Mouse (Mus musculus) adipocyte (in vitro differentiated cells): ENCODE results near the gene Ablim1.
"Not testable (repeated sequence)": the region's sequence is repeated elsewhere in the genome, so short reads cannot be mapped to it uniquely, and the experiment has no call there.

Experiments used
- DNase-seq: peaks from one replicate; pipeline ENCODE4 v3.0.0-alpha.2; 2016; ENCODE audit warnings: low spot score

Gene Ablim1

DNA sequence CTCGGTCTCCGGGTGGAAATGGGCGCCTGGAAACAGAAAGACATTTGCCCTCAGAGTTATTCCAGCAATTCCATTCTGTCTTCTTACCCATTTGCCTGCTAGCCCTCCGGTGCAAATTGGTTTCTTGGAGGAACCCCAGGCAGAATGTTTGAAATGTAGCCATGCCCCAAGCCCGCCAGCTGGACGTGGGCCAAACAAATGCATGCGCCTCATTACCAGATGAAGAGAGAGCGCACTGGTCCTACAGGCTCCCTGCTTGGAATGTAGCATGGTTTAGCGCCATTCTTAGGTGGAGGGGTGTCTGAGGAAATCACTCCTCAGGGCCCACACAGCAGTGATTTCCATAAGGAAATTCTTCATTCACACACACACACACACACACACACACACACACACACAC is 162.4 kb downstream of the Ablim1 start:
- DNase-seq: peak; percentile 57

GRCm38 (mm10) chr19:57151504-57151903 is 163.2 kb downstream of the Ablim1 start:
- DNase-seq: no peak

DNA sequence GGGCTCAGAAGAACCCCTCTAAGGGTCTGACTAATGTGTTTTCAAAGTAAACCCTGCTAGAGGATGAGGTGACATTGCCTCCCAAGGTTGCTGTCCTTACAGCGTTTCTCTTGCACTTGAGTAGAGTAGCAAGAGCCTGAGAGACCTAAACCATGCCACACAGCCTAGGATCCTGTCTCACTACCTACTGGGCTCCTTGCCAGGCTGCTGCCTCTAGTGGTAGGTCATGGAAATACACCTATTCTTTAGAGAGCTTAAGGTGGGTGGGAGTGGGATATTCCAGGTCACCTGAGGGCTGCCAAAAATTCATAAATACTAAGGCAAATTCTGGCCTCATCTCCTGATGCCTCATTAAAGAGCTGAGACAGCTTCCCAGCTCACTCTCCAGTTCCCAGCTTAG is 164.4 kb downstream of the Ablim1 start:
- peak; percentile 54 for DNase-seq

- DNase-seq: no peak
Measured at GRCm38 (mm10) chr19:57147746-57148145, 167.0 kb downstream of the Ablim1 start.

DNA sequence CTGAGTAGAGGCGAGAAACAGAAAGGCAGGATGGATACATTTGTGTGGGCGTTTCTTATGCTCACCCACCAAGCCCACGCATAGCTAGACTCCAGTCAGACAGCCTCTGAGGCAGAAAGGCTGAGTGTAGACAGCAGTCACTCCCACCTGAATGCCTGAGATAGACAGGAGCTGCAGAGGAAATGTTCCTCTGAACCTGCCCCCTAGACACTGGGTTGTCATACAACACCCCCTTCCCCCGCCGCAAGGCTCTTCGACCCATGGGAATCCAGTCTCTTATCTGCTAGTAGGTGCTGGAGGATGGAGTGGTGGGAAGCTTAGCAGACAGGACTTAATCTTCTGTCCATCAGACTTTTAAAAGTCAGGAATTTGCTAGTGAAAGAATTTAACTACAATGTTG is 167.8 kb downstream of the Ablim1 start:
- DNase-seq: no peak

DNA sequence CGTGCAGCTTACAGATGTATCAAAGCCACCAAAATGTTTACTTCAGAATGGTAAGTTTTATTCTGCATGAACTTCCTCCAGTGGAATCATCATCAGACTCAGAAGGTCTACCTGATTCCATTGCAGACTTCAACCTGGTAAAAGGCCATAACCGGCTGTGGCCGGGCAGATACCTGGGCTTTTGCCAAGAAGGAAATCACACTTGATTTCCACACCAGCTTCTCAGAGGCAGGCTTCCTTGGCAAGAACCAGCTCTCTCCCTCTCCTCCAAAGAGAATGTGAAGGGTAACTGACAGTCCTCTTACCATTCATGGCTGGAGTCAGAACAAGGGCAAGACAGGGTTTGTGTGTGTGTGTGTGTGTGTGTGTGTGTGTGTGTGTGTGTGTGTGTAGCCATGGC is 171.1 kb downstream of the Ablim1 start:
- DNase-seq: peak; percentile 60

DNA sequence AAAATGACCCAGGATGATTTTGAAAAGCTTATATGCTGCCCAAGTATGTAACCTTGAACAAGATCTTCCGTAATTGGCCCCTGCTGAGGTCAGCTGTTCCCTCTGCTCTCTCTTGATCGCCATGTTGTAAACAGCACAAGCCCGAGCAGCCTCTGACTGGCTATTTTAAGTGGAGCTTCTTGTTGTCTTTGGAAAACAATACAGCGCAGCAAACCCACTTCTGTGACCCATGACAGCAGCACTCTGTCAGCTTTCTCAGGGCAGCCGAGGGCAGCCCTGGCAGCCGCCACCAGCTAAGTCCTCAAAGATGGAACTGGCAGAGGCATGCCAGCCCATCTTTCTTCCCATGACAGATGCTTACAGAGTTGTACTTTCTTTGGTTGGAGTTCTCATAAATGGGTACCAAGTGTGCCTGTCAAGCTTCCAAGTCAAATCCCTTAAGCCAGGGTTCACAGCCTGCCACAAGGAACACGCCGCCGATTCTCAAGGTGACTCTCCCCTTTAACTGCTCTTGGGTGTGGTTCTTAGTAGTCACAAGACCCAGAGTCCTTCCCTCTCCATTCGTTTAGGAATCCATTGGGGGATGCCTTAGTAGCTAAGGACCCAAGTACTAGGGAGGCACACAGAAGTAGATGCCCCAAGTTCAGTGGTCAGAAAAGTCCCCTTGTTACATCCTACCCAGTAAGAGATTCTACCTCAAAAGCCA is 172.8 kb downstream of the Ablim1 start:
- peak; percentile 47 for DNase-seq

DNA sequence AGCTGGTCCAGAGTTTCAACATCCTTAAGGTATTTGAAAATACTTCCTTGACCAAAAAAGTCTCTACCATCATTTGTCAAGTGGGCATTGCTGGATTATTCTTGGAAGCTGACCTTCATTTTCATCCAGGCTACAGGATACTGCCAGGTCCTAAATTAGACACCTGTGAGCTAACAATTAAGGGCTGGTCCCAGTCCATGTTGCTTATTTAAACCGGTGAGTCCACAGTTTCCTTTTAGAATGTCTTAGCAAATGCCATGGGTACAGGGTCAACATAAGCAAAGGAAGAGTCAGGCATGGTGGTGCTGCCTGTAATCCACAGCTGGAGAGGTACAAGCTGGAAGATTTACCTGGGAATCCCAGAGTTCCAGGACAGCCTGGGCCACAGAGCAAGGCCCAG is 173.8 kb downstream of the Ablim1 start:
- no peak for DNase-seq

GRCm38 (mm10) chr19:57140071-57140470 is 174.6 kb downstream of the Ablim1 start:
- no peak for DNase-seq

GRCm38 (mm10) chr19:57138909-57139617 is 175.7 kb downstream of the Ablim1 start:
- no peak for DNase-seq

DNA sequence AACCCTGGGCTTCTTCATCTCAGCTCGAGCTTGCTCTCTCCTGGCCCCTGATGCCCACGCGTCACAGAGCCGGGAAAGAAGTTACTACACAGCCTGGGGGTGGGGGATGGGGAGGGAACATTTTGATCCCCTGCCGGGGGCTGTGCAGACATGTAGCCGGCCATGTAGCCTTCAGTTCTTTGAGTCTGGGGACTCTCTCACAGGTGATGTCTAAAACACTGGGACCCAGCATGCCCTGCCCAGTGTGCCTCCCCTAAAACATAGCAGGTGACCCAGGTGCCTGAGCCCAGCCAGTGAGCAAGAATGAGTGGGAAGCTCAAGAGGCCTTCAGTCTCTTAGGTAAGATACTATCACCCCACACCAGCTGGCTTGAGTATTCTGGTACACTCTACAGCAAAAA is 176.2 kb downstream of the Ablim1 start:
- DNase-seq: no peak

GRCm38 (mm10) chr19:57138045-57138444 is 176.7 kb downstream of the Ablim1 start:
- peak; percentile 66 for DNase-seq

- DNase-seq: peak; percentile 82
Measured at GRCm38 (mm10) chr19:57136228-57136627, 178.5 kb downstream of the Ablim1 start.

DNA sequence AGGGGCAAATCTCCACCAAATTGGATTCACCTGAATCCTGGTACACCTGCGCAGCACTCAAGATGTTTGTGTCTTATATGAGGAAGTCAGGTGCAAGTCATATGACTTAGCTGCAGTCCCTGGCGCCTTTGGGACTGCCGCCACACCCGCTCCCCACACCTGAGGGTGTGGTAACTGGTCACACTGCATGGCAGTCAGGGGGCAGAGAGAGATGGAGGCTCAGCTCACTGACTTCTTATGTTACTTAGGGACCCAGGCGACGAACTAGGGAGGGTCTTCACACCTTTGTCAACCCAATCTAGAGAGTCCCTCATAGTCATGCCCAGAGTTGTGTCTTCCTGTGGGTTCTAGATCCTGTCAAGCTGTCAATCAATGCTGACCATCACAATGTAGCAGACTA is 179.1 kb downstream of the Ablim1 start:
- DNase-seq: not testable (repeated sequence)

- no peak for DNase-seq
Measured at GRCm38 (mm10) chr19:57134654-57135348, 179.9 kb downstream of the Ablim1 start.

DNA sequence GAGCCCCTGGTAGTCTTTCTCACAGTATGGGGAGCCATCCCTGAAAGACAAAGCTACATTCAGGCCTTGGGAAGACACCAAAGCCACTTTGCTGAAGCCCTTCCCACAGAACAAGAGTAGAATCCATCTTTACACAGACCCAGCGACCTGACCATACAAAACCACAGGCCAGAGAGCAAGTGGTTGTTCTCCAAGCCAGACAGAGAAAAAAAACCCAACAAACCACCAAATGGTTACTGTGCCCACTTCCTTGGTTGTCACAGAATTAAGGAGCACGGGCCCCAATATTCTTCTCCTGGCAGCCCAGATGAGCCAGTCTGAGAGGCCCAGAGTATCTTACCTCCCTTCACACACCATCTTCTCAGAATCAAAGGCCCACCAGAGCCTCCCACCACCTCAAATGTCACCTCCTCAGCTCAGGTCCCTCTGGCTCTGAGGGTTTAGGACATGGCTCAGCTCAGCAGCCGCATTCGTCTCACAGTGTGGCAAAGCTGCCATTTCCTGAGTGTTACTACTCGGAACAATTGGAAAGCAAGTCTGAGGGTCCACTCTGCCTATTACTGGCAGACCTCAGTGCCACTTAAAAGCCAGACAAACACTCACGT is 181.7 kb downstream of the Ablim1 start:
- DNase-seq: no peak

- DNase-seq: no peak
Measured at GRCm38 (mm10) chr19:57132281-57132680, 182.4 kb downstream of the Ablim1 start.

GRCm38 (mm10) chr19:57131366-57131765 is 183.4 kb downstream of the Ablim1 start:
- no peak for DNase-seq

DNA sequence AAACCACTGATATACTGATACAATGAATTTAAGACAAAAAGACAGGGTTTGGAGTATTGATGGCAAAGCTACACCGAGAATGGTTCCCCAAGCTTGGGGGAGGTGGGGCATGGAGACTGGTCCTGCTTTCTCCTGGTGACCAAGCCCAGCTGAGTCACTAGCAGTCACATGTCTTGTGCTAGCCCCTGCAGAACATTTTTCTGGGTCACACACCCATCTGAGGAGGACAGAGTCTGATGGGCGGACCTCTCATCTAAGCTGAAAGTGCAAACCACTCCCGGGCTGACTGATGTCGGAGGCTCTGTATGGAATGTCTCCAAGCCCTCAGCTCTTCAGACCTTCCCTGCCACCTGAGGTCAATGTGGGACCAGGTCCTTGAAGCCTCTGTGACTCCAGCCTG is 184.1 kb downstream of the Ablim1 start:
- no peak for DNase-seq

DNA sequence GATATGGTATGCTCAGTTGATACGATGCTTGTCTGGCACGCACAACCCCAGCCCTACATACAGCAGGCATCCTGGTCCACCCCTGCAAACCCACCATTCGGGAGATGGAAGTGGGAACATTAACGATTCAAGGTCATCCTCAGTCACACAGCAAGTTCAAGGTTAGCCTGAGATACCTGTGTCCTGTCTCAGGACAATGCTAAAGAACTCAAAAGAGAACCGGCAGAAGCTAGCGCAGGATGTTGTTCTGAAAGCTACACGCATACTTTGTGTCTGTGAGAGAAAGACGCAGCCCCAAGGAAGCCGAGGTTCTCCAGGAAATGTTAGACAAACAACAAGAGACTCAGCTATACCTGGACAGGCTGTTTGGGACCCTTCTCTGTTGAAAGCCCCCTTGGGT is 185.0 kb downstream of the Ablim1 start:
- no peak for DNase-seq

DNA sequence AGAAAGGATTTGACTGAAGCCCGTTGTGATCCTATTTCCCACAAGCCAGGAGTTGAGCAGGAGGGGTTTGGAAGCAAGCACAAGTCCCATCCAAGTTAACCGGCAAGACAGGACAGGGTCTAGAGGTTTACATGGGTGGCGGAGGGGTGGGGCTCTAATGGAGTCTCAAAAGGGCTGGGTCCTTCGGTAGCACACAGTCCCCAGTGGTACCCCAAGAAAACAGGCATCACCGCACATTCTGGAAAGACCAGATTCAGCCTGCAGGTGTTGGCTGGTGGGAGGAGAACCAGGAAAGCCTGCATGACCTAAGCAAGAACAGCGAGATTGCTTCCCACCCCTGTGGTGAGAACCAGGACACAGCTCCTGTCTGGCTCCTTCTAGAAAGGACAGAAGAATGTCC is 186.7 kb downstream of the Ablim1 start:
- no peak for DNase-seq

DNA sequence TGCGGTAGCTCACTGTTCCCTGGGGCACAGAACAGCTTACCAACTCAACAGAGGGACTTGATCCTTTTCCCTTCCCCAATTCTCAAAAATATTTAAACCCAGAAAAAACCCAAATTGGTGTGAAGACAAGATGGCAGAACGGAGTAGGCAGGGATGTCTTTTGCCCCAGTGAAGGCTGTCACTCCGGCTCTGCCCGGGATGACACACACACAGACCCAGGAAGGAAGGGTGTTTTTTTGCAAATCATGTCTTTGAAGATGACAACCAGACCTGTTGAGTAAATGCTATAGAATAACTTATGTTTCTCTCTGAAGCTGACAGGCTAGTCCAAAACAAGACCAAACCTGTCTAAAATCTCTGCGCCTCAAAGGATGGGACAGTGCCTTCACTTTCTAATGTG is 187.2 kb downstream of the Ablim1 start:
- DNase-seq: no peak

GRCm38 (mm10) chr19:57126950-57127349 is 187.8 kb downstream of the Ablim1 start:
- no peak for DNase-seq
